Mouse (Mus musculus) limb, embryonic 14.5 days (tissue): ENCODE data around the gene Pbdc1. TPM values are rescaled to one million over a fixed set of nuclear protein-coding genes. Genes with fewer than 3 reads are reported as not detected.

Experiments
- ATAC-seq: fragments of 200-750 bp; cut with Nextera tagmentation; 2 replicates; pipeline ENCODE4 v1.8.0; 2017; ENCODE audit warnings: low read depth, moderate number of reproducible peaks, moderate TSS enrichment; ENCODE audit not compliant: low FRiP score
- DNase-seq: peaks from one replicate; pipeline ENCODE4 v3.0.0-alpha.2; 2015; ENCODE audit warnings: low spot score
- H3K27ac ChIP-seq: fragments of 300-500 bp; sonication (generic); replicated peaks from 2 replicates; pipeline ENCODE4 v1.5.1; 2014; ENCODE audit warnings: low read depth, mild to moderate bottlenecking, low read length, moderate library complexity, mixed read lengths
- H3K27me3 ChIP-seq: fragments of 300-500 bp; sonication (generic); 2 replicates; pipeline ENCODE4 v1.6.1; 2014; ENCODE audit warnings: low read length, mixed read lengths; ENCODE audit not compliant: control insufficient read depth, insufficient read depth
- H3K36me3 ChIP-seq: fragments of 300-500 bp; sonication (generic); 2 replicates; pipeline ENCODE4 v1.6.1; 2014; ENCODE audit warnings: mild to moderate bottlenecking, low read length, moderate library complexity, mixed read lengths; ENCODE audit not compliant: control insufficient read depth, insufficient read depth
- H3K4me1 ChIP-seq: fragments of 300-500 bp; sonication (generic); 2 replicates; pipeline ENCODE4 v1.6.1; 2014; ENCODE audit warnings: antibody characterized with exemption, low read length, mixed read lengths; ENCODE audit not compliant: control insufficient read depth, insufficient read depth
- H3K4me2 ChIP-seq: fragments of 300-500 bp; sonication (generic); replicated peaks from 2 replicates; pipeline ENCODE4 v1.6.1; 2014; ENCODE audit warnings: low read depth, mild to moderate bottlenecking, low read length, moderate library complexity; ENCODE audit not compliant: severe bottlenecking
- H3K4me3 ChIP-seq: fragments of 300-500 bp; sonication (generic); replicated peaks from 2 replicates; pipeline ENCODE4 v1.5.1; 2014; ENCODE audit warnings: low read length
- H3K9ac ChIP-seq: fragments of 300-500 bp; sonication (generic); 2 replicates; pipeline ENCODE4 v1.6.1; 2014; ENCODE audit warnings: mild to moderate bottlenecking, low read depth, low read length, moderate library complexity; ENCODE audit not compliant: severe bottlenecking
- H3K9me3 ChIP-seq: fragments of 300-500 bp; sonication (generic); 2 replicates; pipeline ENCODE4 v1.6.1; 2016; ENCODE audit warnings: low read length; ENCODE audit not compliant: control insufficient read depth
- POLR2A ChIP-seq: fragments of 200-500 bp; IDR thresholded peaks from 2 replicates; pipeline ENCODE4 v1.8.0; 2012; ENCODE audit warnings: inconsistent platforms, mild to moderate bottlenecking, moderate library complexity, borderline replicate concordance; ENCODE audit not compliant: insufficient read depth, insufficient read length; ENCODE audit errors: extremely low read depth
- WGBS: fragments of 180-500 bp; shearing (Covaris S2); extraction: QIAGEN DNeasy Blood & Tissue Kit; methylation state at CpG from one replicate; pipeline ENCODE4 v1.1.7; 2014; 5-methylcytosine and 5-hydroxymethylcytosine counted together
- polyA plus RNA-seq, 2 experiments: library from polyadenylated mRNA; depleted of rRNA in 1 of 2; stranded (reverse) in 1 of 2; unstranded in 1 of 2; fragments of >200 nt; fragmentation: Nextera tagmentation in 1 of 2; extraction: Ambion mirVana in 1 of 2; gene quantifications; 2 replicates each; pipeline versions ENCODE4 v1.2.1 to v1.2.3; 2012 to 2014

The Pbdc1 gene
- polyA plus RNA-seq (2012; rRNA removed) (24.1 and 25.0 TPM in 2 replicates), polyA plus RNA-seq (2014; fragmentation: Nextera tagmentation; extraction: Ambion mirVana) (50.7 and 68.4 TPM in 2 replicates)

DNA sequence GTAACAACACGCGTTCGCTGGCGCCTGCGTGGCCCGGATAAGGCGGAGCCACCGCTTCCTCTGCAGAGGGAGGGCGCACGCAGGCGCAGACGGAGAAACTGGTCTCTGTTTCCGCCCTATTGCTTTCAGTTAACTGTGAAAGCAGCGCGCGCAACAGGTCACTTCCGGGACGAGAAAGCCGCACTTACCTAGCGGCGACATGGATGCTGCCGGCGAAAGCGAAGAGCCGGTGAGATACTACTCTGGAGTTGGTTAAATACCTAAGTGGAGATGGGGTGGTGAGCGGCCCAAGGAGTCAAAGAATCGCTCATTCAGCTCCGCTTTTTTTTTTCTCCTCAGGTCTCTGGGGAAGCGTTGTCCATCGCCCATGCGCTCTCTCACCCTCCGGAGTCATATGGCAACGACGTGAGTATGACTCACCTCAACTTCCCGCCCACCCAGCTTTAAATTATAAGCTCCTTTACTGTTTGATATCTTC lies at the start of gene Pbdc1:
Gene Pbdc1, plus strand, starts transcription at position 142 of the 478 bp plus-strand sequence.
- no peak within 1 kb of the TSS for H3K27ac ChIP-seq
- H3K9ac ChIP-seq = peak within 1 kb of the TSS; percentile 55
- H3K9me3 ChIP-seq = no peaks in the 10 kb centered on the region
- no peaks in the 10 kb centered on the region for H3K27me3 ChIP-seq
- peak within 1 kb of the TSS; percentile 54 for H3K4me3 ChIP-seq
- 2% methylated on average over 35 of the region's 35 CpGs for WGBS
- H3K36me3 ChIP-seq = peaks cover 4% of the 10 kb centered on the region; the same call in 1 of the 2 replicates
- peak; percentile 31; the same call in 1 of the 2 replicates for TF ChIP-seq POLR2A
- peaks cover 4% of the 10 kb centered on the region; the same call in 1 of the 2 replicates for H3K4me1 ChIP-seq
- peak within 1 kb of the TSS; percentile 60 for H3K4me2 ChIP-seq
- ATAC-seq (peak; percentile 97), DNase-seq (peak; percentile 94)

DNA sequence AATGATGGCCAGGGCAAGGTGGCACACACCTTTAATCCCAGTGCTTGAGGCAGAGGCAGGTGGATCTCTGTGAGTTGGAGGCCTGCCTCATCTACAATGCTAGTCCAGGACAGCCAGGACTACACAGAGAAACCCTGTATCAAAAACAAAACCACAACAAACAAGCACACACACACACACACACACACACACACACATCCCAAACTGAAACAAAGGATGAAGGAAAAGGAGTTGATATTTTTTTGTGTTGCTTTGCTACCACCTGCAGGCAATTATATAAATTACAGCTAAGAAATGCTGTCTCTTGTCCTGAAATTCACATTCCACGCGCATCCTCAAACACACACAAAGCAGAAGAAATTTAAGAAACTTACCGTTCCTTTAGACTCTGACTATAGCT lies 41.9 kb upstream of the Pbdc1 start:
- WGBS = 93% methylated on average over 3 of the region's 3 CpGs
- Histone ChIP-seq H3K36me3 (peaks cover 10% of the 10 kb centered on the region), H3K9me3 (no peaks in the 10 kb centered on the region), H3K27ac (no peak overlapping the region), H3K4me1 (no peaks in the 10 kb centered on the region), H3K9ac (no peak overlapping the region), H3K4me3 (no peak overlapping the region), H3K4me2 (no peak overlapping the region), H3K27me3 (no peaks in the 10 kb centered on the region)
- ATAC-seq = no peak
- no peak for TF ChIP-seq POLR2A
- DNase-seq = no peak

DNA sequence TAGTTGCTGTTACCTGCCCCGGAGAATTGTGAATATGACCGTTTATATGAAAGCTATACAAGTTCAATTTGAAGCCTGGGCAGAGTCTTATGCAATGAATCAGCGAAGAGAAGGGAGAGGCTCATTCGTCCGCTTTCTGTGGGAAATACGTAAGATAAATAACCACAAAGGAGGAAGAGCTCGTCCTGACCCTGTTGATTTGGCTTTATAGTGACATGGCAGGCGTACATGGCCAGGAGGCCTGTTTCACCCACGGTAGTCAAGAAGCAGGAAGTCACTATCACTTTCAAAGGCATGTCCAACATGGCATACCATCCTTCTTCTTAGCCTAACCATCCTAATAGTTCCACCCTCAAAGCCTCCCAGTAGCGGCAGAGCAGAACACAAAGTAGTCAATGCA lies 15.3 kb upstream of the Pbdc1 start:
- H3K9ac ChIP-seq = no peak overlapping the region
- no peak for TF ChIP-seq POLR2A
- no peak overlapping the region for H3K4me2 ChIP-seq
- H3K4me3 ChIP-seq = no peak overlapping the region
- no peak overlapping the region for H3K27ac ChIP-seq
- ATAC-seq (no peak), DNase-seq (no peak)
- H3K9me3 ChIP-seq = no peaks in the 10 kb centered on the region
- peaks cover 76% of the 10 kb centered on the region for H3K36me3 ChIP-seq
- peaks cover 5% of the 10 kb centered on the region; the same call in 1 of the 2 replicates for H3K4me1 ChIP-seq
- no peaks in the 10 kb centered on the region for H3K27me3 ChIP-seq
- WGBS = 92% methylated on average over 10 of the region's 10 CpGs

DNA sequence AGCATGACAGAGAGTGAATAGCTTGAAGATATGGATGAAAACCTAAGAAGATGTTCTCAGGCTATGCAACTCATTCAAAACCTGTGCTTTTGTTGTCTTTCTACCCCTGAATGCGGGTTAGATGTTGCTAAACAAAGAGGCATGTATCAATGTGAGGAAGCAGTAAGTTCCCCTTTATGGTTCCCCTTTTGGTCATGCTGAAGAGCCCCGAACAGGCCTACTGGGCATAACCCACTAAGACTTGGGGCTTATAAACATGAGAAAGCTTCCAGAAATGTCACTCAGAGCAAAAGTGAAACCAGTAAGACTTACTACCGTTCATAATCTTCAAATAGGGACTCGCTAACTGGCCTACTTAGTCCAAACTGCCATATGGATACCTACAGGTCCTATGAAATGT lies 14.8 kb upstream of the Pbdc1 start:
- no peak for TF ChIP-seq POLR2A
- WGBS = 89% methylated on average over 4 of the region's 4 CpGs
- no peaks in the 10 kb centered on the region for H3K27me3 ChIP-seq
- peaks cover 71% of the 10 kb centered on the region for H3K36me3 ChIP-seq
- no peak overlapping the region for H3K9ac ChIP-seq
- no peak overlapping the region for H3K27ac ChIP-seq
- DNase-seq (no peak), ATAC-seq (no peak)
- H3K4me1 ChIP-seq = peaks cover 5% of the 10 kb centered on the region; the same call in 1 of the 2 replicates
- H3K9me3 ChIP-seq = no peaks in the 10 kb centered on the region
- no peak overlapping the region for H3K4me3 ChIP-seq
- H3K4me2 ChIP-seq = no peak overlapping the region

DNA sequence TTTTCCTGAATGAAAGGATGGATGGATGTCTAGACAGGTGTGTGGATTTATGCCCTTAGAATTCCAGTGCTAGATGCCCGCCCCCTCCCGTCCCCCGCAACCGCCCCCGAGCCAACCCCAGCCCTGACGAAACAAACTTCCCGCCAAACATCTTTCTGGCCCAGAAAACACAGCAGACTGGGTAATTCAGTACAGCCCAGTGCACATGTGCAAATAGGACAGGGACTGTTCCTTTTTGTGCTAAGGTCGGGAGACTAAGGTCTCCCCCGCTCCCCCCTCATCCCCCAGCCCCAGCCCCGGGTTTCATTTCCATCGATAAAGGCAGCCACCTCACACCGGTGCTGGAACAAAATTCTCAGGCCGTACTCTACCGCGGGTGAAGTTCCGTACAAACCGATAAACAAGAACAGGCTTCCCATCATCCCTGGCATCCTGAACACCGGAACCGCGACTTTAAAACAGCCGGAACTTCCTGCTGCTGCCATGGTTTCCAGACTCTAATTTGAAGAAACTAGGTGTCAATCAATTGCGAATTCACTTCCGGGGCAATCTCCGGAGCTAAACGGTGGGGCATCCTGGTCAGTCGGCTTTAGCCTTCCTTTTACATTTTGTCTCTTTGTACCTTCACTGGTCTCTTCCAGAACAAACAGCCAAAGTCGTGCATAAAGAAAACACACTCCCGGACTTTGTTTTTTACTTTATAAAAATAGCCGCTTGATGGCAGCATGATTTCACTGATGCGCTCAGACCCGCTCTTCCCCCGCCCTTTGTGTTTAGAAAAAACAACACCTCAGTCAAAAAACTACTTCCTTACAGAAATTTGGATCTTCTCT lies 9.7 kb upstream of the Pbdc1 start:
- Histone ChIP-seq H3K4me2 (peak overlapping the region; percentile 59), H3K36me3 (peaks cover 26% of the 10 kb centered on the region), H3K9me3 (no peaks in the 10 kb centered on the region), H3K27ac (peak overlapping the region; percentile 72), H3K4me1 (peaks cover 5% of the 10 kb centered on the region; the same call in 1 of the 2 replicates), H3K9ac (peak overlapping the region; percentile 67), H3K4me3 (peak overlapping the region; percentile 62), H3K27me3 (no peaks in the 10 kb centered on the region)
- DNase-seq (peak; percentile 87), ATAC-seq (peak; percentile 95)
- TF ChIP-seq POLR2A = no peak
- 3% methylated on average over 30 of the region's 32 CpGs for WGBS
